Mouse (Mus musculus) CD4-positive, CD25-positive, alpha-beta regulatory T cell (primary cell): ENCODE measurements around the gene Gm266. TPM values are rescaled to one million over a fixed set of nuclear protein-coding genes. Genes with fewer than 3 reads are reported as not detected.

Source experiments
- polyA plus RNA-seq: library from polyadenylated mRNA; unstranded; fragments of 100-300 nt; shearing (Covaris generic); gene quantifications from one replicate; pipeline ENCODE4 v1.2.1, GENCODE M21; 2017

The Gm266 gene
- polyA plus RNA-seq = not detected

DNA sequence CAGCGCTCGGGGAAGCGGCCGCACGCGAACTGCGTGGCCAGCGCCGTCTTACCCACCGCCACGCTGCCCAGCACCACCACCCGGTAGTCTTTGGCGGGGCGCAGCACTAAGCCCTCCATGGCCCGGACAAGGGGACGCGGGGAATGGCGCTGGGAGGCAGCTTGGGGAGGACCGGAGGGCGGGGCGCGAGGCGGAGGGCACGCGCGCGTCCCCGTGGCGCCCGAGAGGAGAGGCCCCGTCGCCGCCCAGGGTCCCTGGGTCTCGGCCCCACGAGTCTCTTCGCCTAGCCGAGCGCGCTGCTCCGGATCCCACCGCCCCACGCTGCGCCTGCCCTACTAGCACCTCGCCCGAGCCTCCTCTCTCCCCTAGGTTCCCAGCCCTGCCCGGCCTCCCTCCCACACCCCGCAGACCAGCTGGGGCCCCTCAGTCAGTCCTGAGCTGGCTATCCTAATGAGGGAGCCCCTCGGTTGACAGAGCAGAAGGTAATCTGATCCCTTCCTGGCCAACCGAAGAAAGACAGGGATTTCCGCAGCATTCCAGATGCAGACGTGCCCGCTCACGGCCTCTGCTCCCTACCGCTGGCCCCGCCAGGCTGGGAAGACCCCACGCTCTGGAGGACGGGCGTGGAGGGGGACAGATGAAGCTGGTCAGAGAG lies at the start of gene Gm266:
Gene Gm266, minus strand, starts transcription at position 172 of the 655 bp plus-strand sequence.

DNA sequence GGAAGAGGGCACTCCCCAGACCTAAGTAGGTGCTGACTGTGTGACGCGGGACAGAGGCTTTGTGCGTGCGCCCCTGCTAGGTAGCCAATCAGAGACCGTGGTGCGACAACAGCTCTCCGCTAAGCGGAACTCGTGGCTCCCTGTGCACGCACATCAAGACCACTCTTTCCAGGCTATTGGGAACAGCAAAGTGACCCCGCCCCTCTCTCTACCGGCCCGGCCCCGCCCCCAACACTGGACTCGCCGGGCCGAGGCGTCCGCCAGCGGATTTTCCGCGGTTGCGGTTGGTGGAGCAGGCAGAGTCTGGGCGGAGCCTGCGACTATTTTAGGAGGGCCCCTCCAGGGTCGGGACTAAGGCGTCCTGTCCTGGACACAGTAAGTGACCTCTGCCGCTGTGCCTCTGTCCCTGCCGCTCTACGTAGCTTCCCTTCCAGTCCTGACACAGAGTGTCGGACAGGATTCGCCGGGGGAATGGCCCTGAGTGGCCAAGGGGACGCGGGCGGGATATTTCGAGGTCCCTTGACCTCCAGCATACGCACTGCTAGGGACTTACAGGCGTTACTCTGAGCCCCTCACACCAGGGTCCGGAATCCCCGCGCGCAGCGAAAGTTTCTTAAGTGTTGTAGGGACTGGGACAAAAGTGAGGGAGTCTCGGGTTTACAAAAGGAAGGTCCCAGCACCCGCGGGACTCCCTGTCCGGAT lies 43.2 kb downstream of the Gm266 start, which contains the start of gene Tnfaip2:
Gene Tnfaip2, plus strand, starts transcription at position 161 of the 702 bp plus-strand sequence.

Other genes with a start within 250 kb of the Gm266 start
- 0.35 TPM for gene Amn, start 214.7 kb downstream of the Gm266 start, polyA plus RNA-seq
- 0.24 TPM for gene Cdc42bpb, start 108.1 kb downstream of the Gm266 start, polyA plus RNA-seq
- gene Lbhd2, start 79.0 kb downstream of the Gm266 start, polyA plus RNA-seq = 0.28 TPM
- not detected for gene Exoc3l4, start 68.8 kb downstream of the Gm266 start, polyA plus RNA-seq
- 0.32 TPM for gene Tnfaip2, start 43.4 kb downstream of the Gm266 start, polyA plus RNA-seq
- 596 TPM for gene Eif5, start 52.2 kb upstream of the Gm266 start, polyA plus RNA-seq
- 129 TPM for gene Mark3, start 88.7 kb upstream of the Gm266 start, polyA plus RNA-seq
- gene Ckb, start 186.5 kb upstream of the Gm266 start, polyA plus RNA-seq = 38.7 TPM
- gene Trmt61a, start 192.3 kb upstream of the Gm266 start, polyA plus RNA-seq = 24.0 TPM
- 53.1 TPM for gene Bag5, start 227.4 kb upstream of the Gm266 start, polyA plus RNA-seq
- gene Apopt1, start 227.4 kb upstream of the Gm266 start, polyA plus RNA-seq = 59.8 TPM